Mouse (Mus musculus): ENCODE measurements around the gene Abi3bp.

Abi3bp gene

DNA sequence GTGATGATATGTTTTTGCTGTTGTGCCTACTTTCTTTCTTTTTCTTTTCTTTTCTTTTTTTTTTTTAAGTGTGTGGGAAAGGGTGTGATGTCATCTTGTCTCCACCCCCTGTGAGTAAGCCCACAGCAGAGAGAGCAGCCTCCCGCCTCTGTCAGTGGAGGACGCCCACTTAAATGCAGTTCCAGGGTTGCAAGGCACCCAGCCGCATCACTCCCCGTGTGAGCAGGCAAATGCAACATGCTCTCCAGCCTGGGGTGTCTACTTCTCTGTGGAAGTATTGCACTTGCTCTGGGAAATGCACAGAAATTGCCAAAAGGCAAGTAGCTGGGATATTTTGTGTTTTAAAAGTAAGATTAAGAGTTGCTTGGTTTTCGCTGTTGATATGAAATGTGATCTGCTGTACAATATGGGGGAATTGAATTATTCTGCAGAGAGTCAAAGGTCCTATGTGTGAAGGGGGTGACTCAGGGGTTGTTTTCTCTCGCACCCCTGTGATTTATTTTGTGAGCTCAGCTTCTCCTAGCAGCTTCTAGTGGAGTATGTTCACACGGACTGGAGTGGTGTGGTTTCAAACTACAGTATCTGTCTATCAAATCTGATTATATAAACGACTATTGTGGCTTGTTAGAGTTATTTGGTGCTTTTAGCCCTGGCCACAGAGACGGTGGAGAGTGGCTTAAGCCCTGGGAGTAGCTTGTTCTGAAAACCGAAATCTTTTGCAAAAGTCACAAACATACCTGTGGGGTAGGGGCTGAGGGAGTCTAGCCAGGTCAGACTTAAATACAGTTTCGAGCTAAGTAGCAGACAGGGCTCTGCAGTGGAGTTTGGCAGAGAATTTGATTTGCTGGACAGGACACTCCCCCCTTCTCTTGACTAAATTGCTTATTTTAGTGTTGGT is at the start of gene Abi3bp:
TSS of gene Abi3bp (plus strand) at position 202 of the 898 bp plus-strand sequence.
- peak; percentile 43 for DNase-seq

DNA sequence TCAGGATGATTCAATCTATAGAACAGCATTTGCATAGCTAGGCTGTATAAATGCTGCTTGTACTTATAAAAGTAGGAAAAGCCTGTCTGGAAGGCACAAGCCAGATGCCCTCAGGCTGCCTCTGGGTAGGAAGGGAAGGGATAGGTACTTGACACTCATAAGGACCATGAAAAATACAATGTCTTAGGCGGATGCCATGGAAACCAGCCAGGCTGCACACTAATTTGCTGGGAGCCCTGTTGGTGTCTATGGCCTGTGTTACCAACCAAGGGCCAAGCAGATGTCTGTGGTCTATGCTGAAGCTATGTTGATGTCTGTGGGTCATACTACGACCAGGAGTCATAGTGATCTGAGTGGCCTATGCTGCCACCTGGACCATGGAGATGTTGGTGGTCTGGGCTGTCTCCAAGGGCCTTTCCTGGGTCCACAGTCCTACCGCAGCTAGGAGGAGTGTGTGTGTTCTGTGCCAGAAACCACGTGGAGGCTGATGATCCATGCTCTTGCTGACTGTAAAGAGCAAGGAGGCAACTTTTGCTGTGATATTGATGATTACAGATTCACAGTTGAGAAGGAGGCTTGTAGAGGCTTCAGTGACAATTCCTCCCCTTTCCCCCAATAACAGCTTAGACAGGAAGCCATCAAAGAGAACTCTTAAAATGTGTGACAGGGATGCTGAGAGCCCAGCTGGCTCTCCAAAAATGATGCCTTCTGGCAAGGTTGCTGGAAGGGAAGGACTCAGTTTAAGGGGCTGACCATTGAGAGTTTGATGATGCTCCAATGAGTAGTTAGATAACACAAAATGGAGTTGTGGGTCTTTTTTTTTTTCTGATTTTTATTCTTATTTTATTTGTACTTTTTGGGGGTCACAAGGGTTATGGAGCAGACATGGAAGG is 42.1 kb upstream of the Abi3bp start:
- no peak for DNase-seq

DNA sequence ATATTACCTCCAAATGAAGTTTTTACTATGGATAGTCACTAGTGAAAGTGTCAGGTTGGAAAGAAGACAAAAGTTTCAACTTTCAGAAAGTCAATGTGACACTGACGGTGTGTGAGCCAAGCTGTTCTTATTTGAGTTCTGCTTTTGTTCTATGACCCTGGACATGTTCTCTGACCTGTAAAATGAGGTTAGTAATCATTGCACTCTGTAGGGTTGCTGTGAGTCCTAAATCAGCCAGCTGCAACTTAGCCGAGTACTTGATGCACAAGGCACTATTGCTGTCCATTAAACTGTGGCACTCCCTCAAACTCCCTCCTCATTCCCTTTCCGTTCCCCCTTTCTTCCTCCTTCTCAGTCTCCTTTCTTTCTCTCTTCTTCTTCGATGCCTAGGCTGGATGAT is 37.4 kb upstream of the Abi3bp start:
- DNase-seq = no peak

DNA sequence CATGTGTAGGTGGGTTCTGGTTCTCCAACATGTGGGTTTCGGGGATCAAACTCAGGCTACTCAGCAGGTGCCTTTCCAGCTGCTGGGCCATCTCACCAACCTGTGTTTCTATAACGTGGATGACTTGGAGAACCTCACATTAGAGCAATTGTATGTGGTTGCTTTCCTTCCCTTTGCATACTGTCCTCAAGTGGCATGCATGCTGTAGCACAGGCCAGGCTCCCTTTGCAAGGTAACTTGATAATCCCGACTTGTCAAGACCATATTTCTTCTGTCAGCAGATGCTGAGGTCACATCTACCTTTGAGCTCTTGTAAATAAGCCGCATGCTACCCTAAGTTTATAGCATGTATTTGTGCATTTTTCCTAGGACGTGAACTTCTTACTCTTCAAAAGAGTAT is 36.6 kb upstream of the Abi3bp start:
- no peak for DNase-seq

DNA sequence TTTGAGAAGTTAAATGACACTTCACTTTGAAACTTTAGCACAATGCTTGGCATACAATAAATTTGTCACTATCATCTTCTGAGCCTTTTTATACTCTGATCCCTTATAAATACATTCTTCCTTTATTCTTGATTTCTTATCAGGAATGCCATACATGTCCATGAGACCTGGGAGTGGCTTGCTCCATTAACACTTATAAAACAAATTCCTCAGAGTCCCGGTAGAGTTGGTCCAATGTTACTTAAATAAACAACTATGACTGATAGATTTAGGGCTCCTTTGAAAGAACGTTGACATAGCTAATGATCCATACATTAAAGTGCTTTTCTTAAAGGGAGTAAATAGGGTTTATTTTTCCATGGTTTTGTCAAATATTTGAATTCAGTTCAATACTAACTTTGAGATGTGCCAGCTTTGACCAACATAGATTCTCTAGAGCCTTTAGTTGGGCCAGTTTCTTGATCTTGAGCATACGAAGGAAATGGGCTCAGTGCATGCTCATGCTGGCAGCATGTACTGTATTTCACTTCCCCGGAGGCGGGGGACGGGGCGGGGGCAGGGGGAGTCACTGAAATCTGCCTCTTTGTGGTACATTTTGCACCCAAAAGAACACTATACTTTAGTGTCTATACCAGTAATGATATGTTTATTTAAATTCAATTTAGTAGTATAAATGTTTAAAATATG is 35.9 kb upstream of the Abi3bp start:
- no peak for DNase-seq

DNA sequence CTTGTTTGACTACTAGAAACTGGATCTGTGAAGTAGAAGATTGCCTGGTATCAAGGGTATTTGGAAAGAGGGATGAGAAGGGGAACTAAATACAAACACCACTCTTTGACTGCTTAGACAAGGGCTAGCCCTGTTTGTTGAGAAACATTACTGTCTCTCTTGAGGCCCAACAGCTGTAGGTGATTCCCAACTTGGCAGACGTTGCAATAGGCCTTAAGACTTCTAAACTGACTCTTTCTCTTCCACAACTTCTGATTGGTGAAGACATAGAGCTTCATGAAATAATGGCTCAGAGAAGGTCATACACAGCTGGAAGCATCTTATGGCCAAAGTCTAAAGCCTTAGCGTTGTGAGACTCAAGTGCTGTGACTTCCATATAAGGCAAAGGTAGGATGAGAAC is 26.2 kb upstream of the Abi3bp start:
- no peak for DNase-seq

DNA sequence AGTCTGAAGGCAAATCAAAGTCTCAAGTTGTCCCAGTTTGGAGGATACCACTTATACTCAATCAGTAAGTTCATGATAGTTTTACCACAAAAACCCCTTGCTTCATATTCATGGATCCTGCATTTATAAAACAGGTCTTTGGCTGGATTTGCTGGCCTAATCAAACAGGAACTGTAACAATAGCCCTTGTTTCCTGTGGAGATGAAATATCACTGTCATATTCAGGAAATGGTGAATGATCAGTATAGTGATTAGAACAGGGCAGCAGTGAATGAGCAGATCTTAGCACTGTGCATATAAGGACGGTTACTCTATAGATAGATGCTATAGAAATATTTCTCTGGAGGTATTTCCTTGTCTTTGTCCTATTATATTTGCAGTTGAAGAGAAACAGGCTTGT is 25.8 kb upstream of the Abi3bp start:
- no peak for DNase-seq

DNA sequence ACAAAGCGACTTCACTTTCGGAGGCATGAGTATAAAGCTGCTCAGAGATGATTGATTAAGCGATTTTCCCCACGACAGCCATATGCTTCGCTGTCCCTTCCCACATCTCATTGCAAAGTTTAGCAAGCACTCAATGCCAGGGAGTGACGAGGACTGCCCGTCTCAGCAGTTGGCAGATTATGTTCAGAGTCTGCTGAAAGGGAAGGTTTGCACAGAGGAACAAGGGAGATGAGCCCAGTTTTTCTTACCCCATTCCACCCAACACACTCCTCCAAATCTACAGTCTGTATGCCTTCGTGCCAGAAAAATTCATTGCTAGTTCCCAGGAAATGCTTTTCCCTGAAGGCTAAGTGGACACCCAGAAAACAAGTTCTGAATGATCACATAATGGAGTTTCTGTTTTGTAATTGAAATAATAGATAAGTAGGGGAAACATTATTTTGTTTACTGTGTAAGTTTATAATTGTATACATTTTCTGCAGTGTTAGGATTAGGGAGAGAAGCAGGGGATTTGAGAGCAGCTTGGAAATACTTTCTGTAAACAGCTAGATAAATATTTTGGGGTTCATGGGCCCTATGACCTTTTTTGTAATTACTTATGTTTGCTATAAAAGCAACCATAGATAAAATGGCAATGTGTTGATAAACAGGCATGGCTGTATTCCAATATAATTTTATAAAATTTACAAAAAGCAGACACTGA is 19.5 kb upstream of the Abi3bp start:
- DNase-seq = no peak

DNA sequence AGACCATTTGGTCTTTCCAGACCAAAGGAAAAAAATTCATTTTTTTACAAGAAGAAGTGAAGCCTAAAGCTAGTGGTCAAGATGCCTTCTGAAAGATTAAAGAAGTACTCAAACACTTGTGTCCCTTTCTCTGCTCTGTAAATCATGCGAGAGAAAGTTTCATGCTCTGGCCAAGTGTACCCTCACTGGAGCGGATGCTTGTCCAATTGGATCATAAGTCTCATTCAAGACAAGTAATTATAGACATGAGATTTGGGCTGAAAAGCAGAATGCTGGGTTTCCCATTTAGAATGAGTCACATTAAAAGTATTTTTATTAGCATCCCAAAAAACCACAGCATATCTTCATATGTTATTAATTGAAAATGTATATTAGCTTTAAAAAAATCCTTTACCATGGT is 4.5 kb upstream of the Abi3bp start:
- no peak for DNase-seq

DNA sequence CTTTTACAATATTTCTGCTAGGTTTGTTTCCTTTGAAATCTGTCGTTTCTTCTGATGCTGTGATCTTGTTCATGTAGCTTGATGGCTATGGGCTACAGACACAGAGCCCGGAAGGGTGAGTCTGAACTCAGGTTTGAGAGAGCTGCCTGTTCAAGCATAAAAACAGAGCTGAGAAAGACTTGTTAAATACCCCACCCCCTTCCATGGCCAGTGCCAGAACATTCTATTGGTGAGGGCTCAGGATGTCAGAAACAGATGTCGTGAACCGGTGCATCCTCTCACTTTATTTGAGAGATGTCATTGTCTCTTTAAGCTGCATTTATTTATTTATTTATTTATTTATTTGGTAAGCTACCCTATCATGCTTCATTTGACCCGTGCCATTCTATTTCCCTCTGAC is 2.0 kb upstream of the Abi3bp start:
- DNase-seq = no peak

DNA sequence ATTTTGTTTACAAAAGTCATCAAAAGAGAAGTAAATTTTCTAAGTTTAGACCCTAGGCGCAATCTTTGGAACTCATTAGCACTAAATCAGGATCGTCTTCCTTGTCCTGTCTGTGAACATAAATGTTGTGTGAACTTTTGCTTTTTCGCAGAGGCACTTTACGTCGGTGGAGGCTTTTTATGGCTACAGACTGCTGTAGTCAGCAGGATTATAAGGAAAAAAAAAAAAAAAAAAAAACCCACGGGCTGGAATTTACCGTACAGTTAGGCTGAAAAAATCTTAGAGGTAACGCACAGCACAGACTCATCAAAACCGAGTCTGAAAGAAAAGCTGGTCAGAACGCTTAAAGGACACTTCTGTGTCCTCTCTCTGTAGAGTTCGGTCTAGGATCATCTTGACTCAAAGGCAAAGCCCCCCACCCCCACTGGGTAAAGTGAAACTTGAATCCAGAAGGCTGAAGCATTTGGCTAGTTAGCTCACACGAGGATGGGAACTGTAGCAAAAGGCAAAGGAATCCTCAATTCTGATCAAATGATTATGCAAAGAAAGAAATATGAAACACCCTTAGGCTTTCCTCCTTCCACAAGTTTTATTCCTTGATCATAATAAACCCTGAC is 1.0 kb downstream of the Abi3bp start:
- no peak for DNase-seq

DNA sequence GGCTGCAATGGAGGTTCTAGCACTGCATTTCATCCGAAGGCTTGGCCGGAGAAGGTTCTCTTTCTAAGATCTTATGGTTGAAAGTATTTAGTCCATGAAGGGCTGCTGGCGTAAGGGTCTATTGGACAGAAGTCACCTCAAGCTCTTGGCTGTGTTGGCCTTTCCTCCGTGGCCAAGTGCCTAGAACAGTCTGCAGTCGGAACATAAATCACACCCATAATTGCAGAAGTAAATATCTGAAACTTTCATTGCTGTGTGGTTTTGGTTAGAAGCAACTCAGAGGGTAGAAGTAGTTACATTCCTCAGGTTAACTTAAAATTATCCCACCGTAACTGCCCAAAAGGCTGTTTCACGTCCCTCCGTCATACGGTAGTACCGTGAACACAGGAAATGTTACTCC is 5.8 kb downstream of the Abi3bp start:
- no peak for DNase-seq

DNA sequence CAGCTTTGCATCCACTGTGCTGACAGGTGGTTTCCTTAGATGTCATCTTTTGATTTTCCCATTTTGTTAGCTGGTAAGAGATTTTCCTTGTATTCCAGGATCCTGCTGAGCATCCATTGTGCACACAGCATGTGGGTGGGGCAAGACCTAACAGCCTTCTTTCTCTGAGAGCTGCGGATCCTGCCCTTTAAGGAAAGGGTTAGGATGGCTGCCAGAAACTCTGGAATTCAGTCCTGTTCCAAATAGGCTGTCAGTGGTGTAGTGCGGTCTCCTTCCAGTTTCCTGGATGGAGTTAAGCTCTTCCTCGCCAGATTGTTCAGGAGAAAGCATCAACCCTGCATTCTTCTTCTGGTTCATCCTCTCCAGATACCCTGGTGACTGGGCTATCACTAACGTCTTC is 8.8 kb downstream of the Abi3bp start:
- DNase-seq = no peak

DNA sequence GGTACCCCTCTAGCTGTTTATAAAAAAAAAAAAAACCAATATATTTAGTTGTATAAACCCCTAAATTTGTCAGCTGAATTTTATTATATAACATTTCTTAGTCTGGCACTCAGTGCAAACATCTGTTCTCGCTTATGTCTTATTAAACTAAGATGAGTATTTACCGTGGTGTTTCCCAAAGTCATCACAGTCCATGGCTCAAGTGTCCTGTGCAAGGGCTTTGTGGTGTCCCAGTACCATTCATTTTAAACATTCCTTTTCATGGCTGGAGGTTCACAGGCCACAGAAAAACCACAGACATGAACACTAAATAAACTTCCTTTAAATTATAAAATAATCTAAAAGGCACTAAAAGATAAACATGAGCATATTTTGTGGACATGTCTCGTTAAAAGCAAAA is 13.2 kb downstream of the Abi3bp start:
- DNase-seq = no peak

DNA sequence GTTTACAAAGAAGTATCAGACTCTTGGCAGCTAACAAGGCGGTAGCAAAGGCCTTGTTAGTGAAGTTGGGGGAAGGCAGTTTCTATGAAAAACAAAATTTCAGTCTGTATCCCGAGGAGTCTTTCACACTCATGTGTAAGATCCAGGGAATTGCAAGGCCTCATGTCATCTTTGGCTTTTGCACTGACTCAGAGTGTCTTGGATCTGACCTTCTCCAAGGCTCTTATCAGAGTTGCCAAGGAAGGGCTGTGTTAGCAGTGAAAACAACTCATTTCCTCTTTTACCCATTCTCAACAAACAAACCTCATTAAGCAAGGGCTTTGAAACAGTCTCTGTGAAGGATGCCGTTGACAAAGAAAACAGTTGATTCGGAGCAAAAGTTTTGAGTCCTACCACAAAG is 17.6 kb downstream of the Abi3bp start:
- no peak for DNase-seq

DNA sequence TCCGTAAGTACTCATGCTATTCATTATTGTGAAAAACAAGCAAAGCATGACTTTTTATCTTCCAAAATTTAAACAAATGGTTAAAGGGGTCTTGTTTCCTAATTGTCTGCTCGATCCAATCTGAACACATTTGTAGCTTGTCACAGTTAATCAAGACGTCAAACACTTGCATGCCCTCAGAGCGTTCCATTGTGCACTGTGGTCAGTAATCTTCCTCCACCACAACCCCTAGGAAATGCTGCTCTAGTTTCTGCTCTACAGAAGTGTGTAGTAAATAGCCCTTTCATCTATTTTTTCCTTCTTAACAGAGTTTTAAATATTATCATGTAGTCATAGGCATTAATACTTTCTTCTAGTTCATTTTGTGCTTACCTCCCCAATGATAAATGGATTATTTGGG is 19.1 kb downstream of the Abi3bp start:
- DNase-seq = no peak

DNA sequence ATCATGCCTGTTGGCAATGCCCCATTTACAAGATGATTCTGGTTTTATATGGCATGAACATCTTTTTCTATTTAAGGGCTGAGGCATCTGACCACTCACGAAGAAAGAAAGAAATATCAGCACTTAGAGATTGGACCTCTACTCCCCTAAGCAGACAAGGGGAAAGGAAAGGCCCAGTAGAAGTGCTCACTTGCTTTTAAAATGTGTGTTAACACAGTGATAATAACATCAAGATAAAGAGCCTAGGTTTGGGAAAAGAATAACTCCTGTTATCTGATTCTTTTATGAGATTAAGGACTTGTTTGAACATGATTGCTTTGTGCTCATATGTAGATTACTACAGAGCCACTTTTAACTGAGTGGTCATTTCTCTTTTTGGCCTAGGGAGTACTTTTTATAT is 21.0 kb downstream of the Abi3bp start:
- DNase-seq = no peak

DNA sequence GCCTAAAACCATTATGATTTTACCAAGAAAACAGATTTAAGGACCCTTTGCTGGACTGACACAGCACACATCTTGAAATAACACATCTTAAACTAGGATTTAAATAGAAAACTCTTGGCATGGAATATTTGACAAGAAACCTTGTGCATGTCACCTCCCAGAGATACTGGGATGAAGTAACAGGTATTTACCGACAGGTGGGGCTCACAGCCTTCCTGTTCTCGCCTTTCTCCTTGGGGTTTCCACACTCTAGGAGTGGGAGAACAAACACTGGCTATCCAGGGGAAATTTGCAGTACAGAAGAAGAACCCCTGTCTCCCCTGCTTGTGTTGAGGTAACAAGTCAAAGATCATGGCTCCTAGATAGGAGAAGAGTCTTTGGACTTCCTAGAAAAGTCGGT is 22.8 kb downstream of the Abi3bp start:
- DNase-seq = no peak

DNA sequence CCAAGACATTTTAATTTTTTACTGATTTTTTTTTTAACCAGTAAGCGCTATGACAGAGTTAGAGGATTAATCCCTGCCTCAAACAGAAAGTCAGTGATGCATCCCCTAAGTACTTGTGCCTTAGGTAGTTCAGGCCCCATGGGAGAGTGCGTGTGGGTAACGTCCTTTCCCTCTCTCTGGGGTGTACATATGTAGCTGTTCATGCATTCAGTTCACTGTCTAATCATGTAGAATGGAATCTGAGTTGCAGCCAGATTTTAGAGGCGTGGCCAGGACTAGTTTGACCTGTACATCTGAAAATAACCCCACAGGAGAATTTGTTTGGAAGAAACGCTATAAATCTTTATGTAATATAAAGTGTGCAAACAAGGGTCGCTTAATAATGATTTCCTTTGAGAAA is 23.4 kb downstream of the Abi3bp start:
- DNase-seq = no peak

DNA sequence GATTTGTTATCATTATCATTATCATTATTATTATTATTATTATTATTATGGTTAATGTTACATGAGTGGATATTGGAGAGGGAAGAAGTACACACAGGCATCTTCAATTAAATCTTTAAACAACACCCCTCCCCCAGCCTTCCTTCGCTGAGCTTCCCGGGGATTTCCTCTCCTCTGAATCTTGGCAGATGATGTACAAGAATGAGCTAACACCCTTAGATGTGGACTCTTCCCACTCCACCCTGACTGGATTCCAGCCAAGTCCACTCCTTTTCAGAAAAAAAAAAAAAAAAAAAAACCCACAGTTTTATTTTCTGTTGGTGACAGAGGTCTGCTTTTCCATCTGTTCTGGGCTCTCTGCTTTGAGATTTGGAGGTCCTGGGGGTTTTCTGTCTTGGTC is 23.8 kb downstream of the Abi3bp start:
- no peak for DNase-seq

DNA sequence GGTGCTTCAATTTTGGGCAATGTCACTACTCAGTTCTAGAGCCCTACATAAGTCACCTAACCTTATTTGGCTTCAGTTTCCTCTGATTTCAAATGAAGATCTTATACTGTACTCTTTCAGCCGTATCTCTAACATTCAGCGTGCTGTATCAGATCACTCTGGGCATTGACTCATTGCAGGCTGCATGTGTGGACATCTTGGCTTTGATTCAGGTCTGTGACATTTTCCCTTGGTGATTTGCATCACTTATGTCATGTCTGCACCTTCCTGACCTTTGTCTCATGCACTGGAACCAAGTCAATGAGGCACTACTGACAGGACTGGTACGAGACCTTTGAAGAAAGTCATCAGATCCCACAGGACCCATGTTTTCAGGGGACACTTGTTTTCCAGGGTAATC is 24.5 kb downstream of the Abi3bp start:
- DNase-seq = no peak

DNA sequence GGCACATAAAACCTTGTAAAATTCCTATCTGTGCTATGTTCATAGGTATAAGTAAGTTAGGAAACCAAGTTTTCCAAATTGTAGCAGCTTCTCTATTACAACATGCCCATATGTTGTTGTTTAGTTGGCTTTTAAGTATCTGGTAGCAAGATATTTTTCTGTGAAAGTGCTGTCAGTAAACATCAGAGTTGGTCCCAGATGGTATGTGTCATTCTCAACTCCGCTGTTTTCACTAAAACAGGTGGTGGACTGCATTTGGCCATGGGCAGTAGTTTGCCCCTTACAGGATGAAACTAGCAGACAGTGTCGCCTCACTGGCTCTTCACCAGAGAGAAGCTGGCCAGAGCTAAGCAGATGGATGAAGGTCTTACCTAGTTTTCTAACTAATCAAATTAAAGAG is 26.3 kb downstream of the Abi3bp start:
- no peak for DNase-seq
